Mouse (Mus musculus) left cerebral cortex, postnatal 10 days (tissue): ENCODE data around the gene Unc13c. TPM values are rescaled to one million over a fixed set of nuclear protein-coding genes. Genes with fewer than 3 reads are reported as not detected.
A peak's percentile ranks its signal among the peaks of the same experiment; 100 is the strongest.

Source experiments
- DNase-seq, 2 experiments: peaks; one replicate each; pipeline ENCODE4 v3.0.0; 2021 to 2022; ENCODE audit warnings: low spot score in 2 of 2, mixed read lengths in 1 of 2; ENCODE audit errors: extremely low spot score in 1 of 2
- intact Hi-C: fragments of 180-260 bp; cut with DNase I; formaldehyde crosslinking; loops from one replicate; pipeline ENCODE4 v1.15.1; 2025
- total RNA-seq, 2 experiments: library from RNA; stranded (reverse); gene quantifications; 2 replicates each; pipeline ENCODE4 v1.2.3; 2021

Unc13c gene
- total RNA-seq, 2 experiments from 2014 or later = 26.1 to 26.6 TPM

GRCm38 (mm10) chr9:73896210-73896609 lies 72.6 kb downstream of the Unc13c start:
- intact Hi-C loops = no loop called here
- no peak for DNase-seq

GRCm38 (mm10) chr9:73883587-73883986 lies 85.2 kb downstream of the Unc13c start:
- DNase-seq = no peak
- intact Hi-C loops = no loop called here

GRCm38 (mm10) chr9:73883143-73883542 lies 85.6 kb downstream of the Unc13c start:
- intact Hi-C loops = no loop called here
- peak in 1 of 2 experiments; percentile 46 for DNase-seq

GRCm38 (mm10) chr9:73882393-73882919 lies 86.3 kb downstream of the Unc13c start:
- intact Hi-C loops = no loop called here
- no peak for DNase-seq

GRCm38 (mm10) chr9:73867410-73868067 lies 101.2 kb downstream of the Unc13c start:
- no peak for DNase-seq
- intact Hi-C loops = no loop called here

- no peak for DNase-seq
- intact Hi-C loops = no loop called here
Measured at GRCm38 (mm10) chr9:73866666-73867065, 102.1 kb downstream of the Unc13c start.

- intact Hi-C loops = no loop called here
- no peak for DNase-seq
Measured at GRCm38 (mm10) chr9:73859469-73859868, 109.3 kb downstream of the Unc13c start.

GRCm38 (mm10) chr9:73854281-73854680 lies 114.5 kb downstream of the Unc13c start:
- peak in 1 of 2 experiments; percentile 34 for DNase-seq
- intact Hi-C loops = no loop called here

GRCm38 (mm10) chr9:73806681-73807080 lies 162.1 kb downstream of the Unc13c start:
- intact Hi-C loops = no loop called here
- DNase-seq = no peak

GRCm38 (mm10) chr9:73774616-73775015 lies 194.2 kb downstream of the Unc13c start:
- intact Hi-C loops = no loop called here
- no peak for DNase-seq

GRCm38 (mm10) chr9:73755185-73755584 lies 213.6 kb downstream of the Unc13c start:
- DNase-seq = no peak
- intact Hi-C loops = no loop called here

- no peak for DNase-seq
- intact Hi-C loops = no loop called here
Measured at GRCm38 (mm10) chr9:73753480-73753879, 215.3 kb downstream of the Unc13c start.

- DNase-seq = no peak
- intact Hi-C loops = no loop called here
Measured at GRCm38 (mm10) chr9:73751344-73751743, 217.4 kb downstream of the Unc13c start.

GRCm38 (mm10) chr9:73734446-73734845 lies 234.3 kb downstream of the Unc13c start:
- intact Hi-C loops = no loop called here
- DNase-seq = no peak

- intact Hi-C loops = no loop called here
- no peak for DNase-seq
Measured at GRCm38 (mm10) chr9:73725717-73726662, 242.8 kb downstream of the Unc13c start.

- intact Hi-C loops = no loop called here
- no peak for DNase-seq
Measured at GRCm38 (mm10) chr9:73724776-73725175, 244.0 kb downstream of the Unc13c start.

- intact Hi-C loops = no loop called here
- DNase-seq = no peak
Measured at GRCm38 (mm10) chr9:73713508-73713907, 255.3 kb downstream of the Unc13c start.

- DNase-seq = no peak
- intact Hi-C loops = no loop called here
Measured at GRCm38 (mm10) chr9:73697103-73697502, 271.7 kb downstream of the Unc13c start.

- intact Hi-C loops = no loop called here
- DNase-seq = no peak
Measured at GRCm38 (mm10) chr9:73681580-73681979, 287.2 kb downstream of the Unc13c start.
